Mouse (Mus musculus): ENCODE data around the gene Trim54.

Trim54 gene

GRCm38 (mm10) chr5:31105814-31106335 lies 10.6 kb upstream of the Trim54 start, which contains the start of gene Dnajc5g:
Gene Dnajc5g (plus strand): TSS chr5:31106285.
- no peak for DNase-seq (ENCODE audit: low spot score in 2 of 2)

GRCm38 (mm10) chr5:31108000-31108490 lies 8.5 kb upstream of the Trim54 start, which contains the start of gene Slc30a3:
Gene Slc30a3 (minus strand): TSS chr5:31108237.
- no peak for DNase-seq (ENCODE audit: low spot score in 2 of 2)

GRCm38 (mm10) chr5:31110781-31111180 lies 5.7 kb upstream of the Trim54 start:
- no peak for DNase-seq (ENCODE audit: low spot score in 2 of 2)

GRCm38 (mm10) chr5:31116912-31117311 lies 400 bp downstream of the Trim54 start:
- no peak for DNase-seq (ENCODE audit: low spot score in 2 of 2)

GRCm38 (mm10) chr5:31121111-31121510 lies 4.6 kb downstream of the Trim54 start:
- peak; percentile 21 to 58 for DNase-seq (ENCODE audit: low spot score in 2 of 2)

- no peak for DNase-seq (ENCODE audit: low spot score in 2 of 2)
Measured at GRCm38 (mm10) chr5:31123481-31123880, 7.0 kb downstream of the Trim54 start.

- no peak for DNase-seq (ENCODE audit: low spot score in 2 of 2)
Measured at GRCm38 (mm10) chr5:31126050-31126449, 9.5 kb downstream of the Trim54 start.

- no peak for DNase-seq (ENCODE audit: low spot score in 2 of 2)
Measured at GRCm38 (mm10) chr5:31136730-31137424, 20.4 kb downstream of the Trim54 start.

GRCm38 (mm10) chr5:31137658-31138057 lies 21.1 kb downstream of the Trim54 start:
- DNase-seq (ENCODE audit: low spot score in 2 of 2): no peak

- no peak for DNase-seq (ENCODE audit: low spot score in 2 of 2)
Measured at GRCm38 (mm10) chr5:31138241-31138967, 21.9 kb downstream of the Trim54 start, which contains the start of gene Ucn. Gene Ucn (minus strand): TSS chr5:31138829.

- no peak for DNase-seq (ENCODE audit: low spot score in 2 of 2)
Measured at GRCm38 (mm10) chr5:31138968-31139425, 22.5 kb downstream of the Trim54 start.

- DNase-seq (ENCODE audit: low spot score in 2 of 2): no peak
Measured at GRCm38 (mm10) chr5:31149781-31150180, 33.3 kb downstream of the Trim54 start.

GRCm38 (mm10) chr5:31151746-31152145 lies 35.2 kb downstream of the Trim54 start:
- no peak for DNase-seq (ENCODE audit: low spot score in 2 of 2)

- DNase-seq (ENCODE audit: low spot score in 2 of 2): no peak
Measured at GRCm38 (mm10) chr5:31153516-31154151, 37.1 kb downstream of the Trim54 start.

- DNase-seq (ENCODE audit: low spot score in 2 of 2): peak; percentile 76 to 80
Measured at GRCm38 (mm10) chr5:31154152-31154553, 37.6 kb downstream of the Trim54 start, which contains the start of gene Mpv17. Gene Mpv17 (minus strand): TSS chr5:31154251.

- no peak for DNase-seq (ENCODE audit: low spot score in 2 of 2)
Measured at GRCm38 (mm10) chr5:31162462-31162861, 46.0 kb downstream of the Trim54 start.

- no peak for DNase-seq (ENCODE audit: low spot score in 2 of 2)
Measured at GRCm38 (mm10) chr5:31164878-31165277, 48.4 kb downstream of the Trim54 start.

GRCm38 (mm10) chr5:31168630-31169029 lies 52.1 kb downstream of the Trim54 start:
- no peak for DNase-seq (ENCODE audit: low spot score in 2 of 2)

- DNase-seq (ENCODE audit: low spot score in 2 of 2): peak in 1 of 2 experiments; percentile 30
Measured at GRCm38 (mm10) chr5:31179301-31179765, 62.8 kb downstream of the Trim54 start.

- DNase-seq (ENCODE audit: low spot score in 2 of 2): peak; percentile 96 to 97
Measured at GRCm38 (mm10) chr5:31179766-31180630, 63.5 kb downstream of the Trim54 start, which contains the start of the genes Gm29609 and Gtf3c2. Gene Gm29609 (minus strand): TSS chr5:31179911. Gene Gtf3c2 (minus strand): TSS chr5:31180144.
